Mouse (Mus musculus): Measurements from ENCODE around the gene Gm3404.
"Not testable (repeated sequence)": the region's sequence is repeated elsewhere in the genome, so short reads cannot be mapped to it uniquely, and the experiment has no call there.

Gene Gm3404

GRCm38 (mm10) chr5:146525501-146525900 lies at the start of gene Gm3404:
Gene Gm3404, plus strand, starts transcription at chr5:146525801.
- not testable (repeated sequence) for DNase-seq (ENCODE audit: low spot score in 2 of 2)

GRCm38 (mm10) chr5:146479564-146479963 lies 46.0 kb upstream of the Gm3404 start:
- DNase-seq (ENCODE audit: low spot score in 2 of 2) = peak in 1 of 2 experiments; percentile 47

GRCm38 (mm10) chr5:146481665-146482064 lies 43.9 kb upstream of the Gm3404 start, which contains the start of gene Gm6408:
Gene Gm6408, plus strand, starts transcription at chr5:146481965.
- not testable (repeated sequence) for DNase-seq (ENCODE audit: low spot score in 2 of 2)

GRCm38 (mm10) chr5:146488959-146489358 lies 36.6 kb upstream of the Gm3404 start:
- DNase-seq (ENCODE audit: low spot score in 2 of 2) = peak in 1 of 2 experiments; percentile 41

GRCm38 (mm10) chr5:146491063-146491462 lies 34.5 kb upstream of the Gm3404 start, which contains the start of gene Gm6370:
Gene Gm6370, plus strand, starts transcription at chr5:146491363.
- DNase-seq (ENCODE audit: low spot score in 2 of 2) = not testable (repeated sequence)

GRCm38 (mm10) chr5:146502099-146502498 lies 23.5 kb upstream of the Gm3404 start, which contains the start of gene 4930449I24Rik:
Gene 4930449I24Rik, plus strand, starts transcription at chr5:146502399.
- not testable (repeated sequence) for DNase-seq (ENCODE audit: low spot score in 2 of 2)

GRCm38 (mm10) chr5:146513823-146514222 lies 11.8 kb upstream of the Gm3404 start, which contains the start of gene Gm3402:
Gene Gm3402, plus strand, starts transcription at chr5:146514123.
- not testable (repeated sequence) for DNase-seq (ENCODE audit: low spot score in 2 of 2)

- not testable (repeated sequence) for DNase-seq (ENCODE audit: low spot score in 2 of 2)
These were observed 11.7 kb downstream of the Gm3404 start, which contains the start of gene Gm3409 for GRCm38 (mm10) chr5:146537347-146537746. Gene Gm3409, plus strand, starts transcription at chr5:146537647.

- not testable (repeated sequence) for DNase-seq (ENCODE audit: low spot score in 2 of 2)
These were observed 30.2 kb downstream of the Gm3404 start, which contains the start of gene Gm3415 for GRCm38 (mm10) chr5:146555836-146556235. Gene Gm3415, plus strand, starts transcription at chr5:146556136.

- DNase-seq (ENCODE audit: low spot score in 2 of 2) = no peak
These were observed 38.7 kb downstream of the Gm3404 start for GRCm38 (mm10) chr5:146564259-146564658.

GRCm38 (mm10) chr5:146567054-146567453 lies 41.5 kb downstream of the Gm3404 start:
- no peak for DNase-seq (ENCODE audit: low spot score in 2 of 2)

GRCm38 (mm10) chr5:146570179-146570578 lies 44.6 kb downstream of the Gm3404 start:
- not testable (repeated sequence) for DNase-seq (ENCODE audit: low spot score in 2 of 2)

GRCm38 (mm10) chr5:146571830-146572734 lies 46.5 kb downstream of the Gm3404 start:
- DNase-seq (ENCODE audit: low spot score in 2 of 2) = peak in 1 of 2 experiments; percentile 81

- not testable (repeated sequence) for DNase-seq (ENCODE audit: low spot score in 2 of 2)
These were observed 47.1 kb downstream of the Gm3404 start for GRCm38 (mm10) chr5:146572735-146573042.

- DNase-seq (ENCODE audit: low spot score in 2 of 2) = no peak
These were observed 51.1 kb downstream of the Gm3404 start for GRCm38 (mm10) chr5:146576668-146577067.

Measured in left cerebral cortex, adult 9 months (tissue).